Mouse (Mus musculus) MEL (cell line): ENCODE results near the gene Krtap28-13. TPM values are rescaled to one million over a fixed set of nuclear protein-coding genes. Genes with fewer than 3 reads are reported as not detected.

Experiments used
- DNase-seq: peaks from one replicate; pipeline ENCODE4 v3.0.0; 2011; ENCODE audit warnings: low read depth, low spot score
- H3K27ac ChIP-seq: 2 replicates; pipeline ENCODE4 v1.5.1; 2012; ENCODE audit warnings: low read depth, mild to moderate bottlenecking, control low read depth, low read length, moderate library complexity; ENCODE audit not compliant: control insufficient read depth
- H3K27me3 ChIP-seq, 2 experiments: fragments of 150-350 bp in 1 of 2; sonication (generic) in 1 of 2; 2 replicates each; pipeline ENCODE4 v1.6.1; 2012; ENCODE audit warnings: low read length in 2 of 2, mild to moderate bottlenecking in 2 of 2, improper control_type of control experiment in 1 of 2, moderate library complexity in 1 of 2; ENCODE audit not compliant: insufficient read depth in 2 of 2, control insufficient read depth in 1 of 2
- H3K36me3 ChIP-seq, 2 experiments: 2 replicates each; pipeline ENCODE4 v1.6.1; 2012 to 2014; ENCODE audit warnings: low read length in 2 of 2, improper control_type of control experiment in 1 of 2, inconsistent platforms in 1 of 2, mild to moderate bottlenecking in 1 of 2; ENCODE audit not compliant: insufficient read depth in 2 of 2, control insufficient read depth in 1 of 2
- H3K4me1 ChIP-seq, 2 experiments: fragments of 150-350 bp in 1 of 2; sonication (generic) in 1 of 2; 2 replicates each; pipeline ENCODE4 v1.6.1; 2012; ENCODE audit warnings: low read length in 2 of 2, improper control_type of control experiment in 1 of 2, mild to moderate bottlenecking in 1 of 2; ENCODE audit not compliant: insufficient read depth in 2 of 2, control insufficient read depth in 1 of 2
- H3K4me3 ChIP-seq, 2 experiments: fragments of 150-350 bp in 1 of 2; sonication (generic) in 1 of 2; 2 replicates each; pipeline ENCODE4 v1.5.1; 2012; ENCODE audit warnings: low read depth in 2 of 2, low read length in 2 of 2, mild to moderate bottlenecking in 2 of 2, moderate library complexity in 2 of 2, control low read depth in 1 of 2, improper control_type of control experiment in 1 of 2; ENCODE audit not compliant: control insufficient read depth in 1 of 2, insufficient read depth in 1 of 2
- H3K79me2 ChIP-seq: 2 replicates; pipeline ENCODE4 v1.6.1; 2012; ENCODE audit warnings: mild to moderate bottlenecking, low read length, moderate library complexity; ENCODE audit not compliant: control insufficient read depth, poor library complexity, insufficient read depth
- H3K9ac ChIP-seq: 2 replicates; pipeline ENCODE4 v1.6.1; 2012; ENCODE audit warnings: low read depth, mild to moderate bottlenecking, control low read depth, low read length, moderate library complexity; ENCODE audit not compliant: control insufficient read depth, poor library complexity, severe bottlenecking
- H3K9me3 ChIP-seq: fragments of 150-350 bp; sonication (generic); replicated peaks from 2 replicates; pipeline ENCODE4 v1.6.1; 2012; ENCODE audit warnings: mild to moderate bottlenecking, low read length, improper control_type of control experiment, moderate library complexity; ENCODE audit not compliant: insufficient read depth
- BHLHE40 ChIP-seq: IDR thresholded peaks from 2 replicates; pipeline ENCODE4 v1.6.1; 2012; ENCODE audit warnings: low read depth, mild to moderate bottlenecking, inconsistent platforms, low read length, improper control_type of control experiment, borderline replicate concordance
- CHD1 ChIP-seq: IDR thresholded peaks from 2 replicates; pipeline ENCODE4 v1.6.1; 2012; ENCODE audit warnings: low read depth, mild to moderate bottlenecking, inconsistent platforms, low read length, improper control_type of control experiment
- CTCF ChIP-seq, 3 experiments: IDR thresholded peaks in 2 of 3; conservative IDR thresholded peaks in 1 of 3; 2 replicates each; pipeline ENCODE4 v1.5.1; 2011 to 2012; ENCODE audit warnings: low read length in 3 of 3, low read depth in 2 of 3, mild to moderate bottlenecking in 2 of 3, improper control_type of control experiment in 1 of 3, inconsistent platforms in 1 of 3, mixed read lengths in 1 of 3, moderate library complexity in 1 of 3; ENCODE audit not compliant: control insufficient read depth in 1 of 3, insufficient read depth in 1 of 3, poor library complexity in 1 of 3, severe bottlenecking in 1 of 3
- GATA1 ChIP-seq: IDR thresholded peaks from 2 replicates; pipeline ENCODE4 v1.6.1; 2011; ENCODE audit warnings: low read depth, low read length, improper control_type of control experiment
- HCFC1 ChIP-seq: IDR thresholded peaks from 2 replicates; pipeline ENCODE4 v1.6.1; 2012; ENCODE audit warnings: low read depth, mild to moderate bottlenecking, inconsistent platforms, low read length, improper control_type of control experiment, moderate library complexity
- JUND ChIP-seq: IDR thresholded peaks from 2 replicates; pipeline ENCODE4 v1.6.1; 2011; ENCODE audit warnings: low read depth, mild to moderate bottlenecking, improper control_type of control experiment, low read length
- KAT2A ChIP-seq: conservative IDR thresholded peaks from 2 replicates; pipeline ENCODE4 v1.6.1; 2012; ENCODE audit warnings: low read depth, low read length, improper control_type of control experiment, inconsistent platforms
- MAFK ChIP-seq: IDR thresholded peaks from 2 replicates; pipeline ENCODE4 v1.6.1; 2011; ENCODE audit warnings: low read depth, mild to moderate bottlenecking, low read length, improper control_type of control experiment, borderline replicate concordance
- MAZ ChIP-seq: IDR thresholded peaks from 2 replicates; pipeline ENCODE4 v1.6.1; 2012; ENCODE audit warnings: low read depth, mild to moderate bottlenecking, inconsistent platforms, low read length, improper control_type of control experiment
- MEF2A ChIP-seq: IDR thresholded peaks from 2 replicates; pipeline ENCODE4 v1.6.1; 2014; ENCODE audit warnings: low read depth, mild to moderate bottlenecking, inconsistent platforms, low read length, improper control_type of control experiment; ENCODE audit not compliant: poor library complexity, insufficient replicate concordance, severe bottlenecking; ENCODE audit errors: extremely low read depth
- MYB ChIP-seq: IDR thresholded peaks from 2 replicates; pipeline ENCODE4 v1.6.1; 2011; ENCODE audit warnings: mild to moderate bottlenecking, low read depth, low read length, improper control_type of control experiment
- MYC ChIP-seq: IDR thresholded peaks from 2 replicates; pipeline ENCODE4 v1.6.1; 2011; ENCODE audit warnings: low read depth, mild to moderate bottlenecking, low read length, improper control_type of control experiment, moderate library complexity
- NELFE ChIP-seq: IDR thresholded peaks from 2 replicates; pipeline ENCODE4 v1.6.1; 2011; ENCODE audit warnings: low read depth, low read length, improper control_type of control experiment
- NRF1 ChIP-seq: IDR thresholded peaks from 2 replicates; pipeline ENCODE4 v1.6.1; 2014; ENCODE audit warnings: low read depth, mild to moderate bottlenecking, inconsistent platforms, low read length, improper control_type of control experiment, moderate library complexity; ENCODE audit not compliant: poor library complexity, insufficient read depth, severe bottlenecking
- POLR2AphosphoS2 ChIP-seq: IDR thresholded peaks from 2 replicates; pipeline ENCODE4 v1.6.1; 2011; ENCODE audit warnings: low read length, improper control_type of control experiment
- SIN3A ChIP-seq: IDR thresholded peaks from 2 replicates; pipeline ENCODE4 v1.6.1; 2012; ENCODE audit warnings: low read length, improper control_type of control experiment, inconsistent platforms
- SMC3 ChIP-seq: IDR thresholded peaks from 2 replicates; pipeline ENCODE4 v1.6.1; 2011; ENCODE audit warnings: low read depth, low read length, improper control_type of control experiment
- TAL1 ChIP-seq: IDR thresholded peaks from 2 replicates; pipeline ENCODE4 v1.6.1; 2012; ENCODE audit warnings: mild to moderate bottlenecking, inconsistent platforms, low read length, moderate library complexity, mixed read lengths
- TBP ChIP-seq: IDR thresholded peaks from 2 replicates; pipeline ENCODE4 v1.8.0; 2011; ENCODE audit warnings: low read depth, low read length, improper control_type of control experiment
- TCF12 ChIP-seq: IDR thresholded peaks from 2 replicates; pipeline ENCODE4 v1.6.1; 2014; ENCODE audit warnings: low read depth, mild to moderate bottlenecking, inconsistent platforms, low read length, improper control_type of control experiment, moderate library complexity
- USF1 ChIP-seq: IDR thresholded peaks from 2 replicates; pipeline ENCODE4 v1.6.1; 2014; ENCODE audit warnings: low read depth, mild to moderate bottlenecking, inconsistent platforms, low read length, improper control_type of control experiment, moderate library complexity
- USF2 ChIP-seq, 2 experiments: IDR thresholded peaks; 2 replicates each; pipeline ENCODE4 v1.6.1; 2011 to 2012; ENCODE audit warnings: improper control_type of control experiment in 2 of 2, low read length in 2 of 2, borderline replicate concordance in 1 of 2, inconsistent platforms in 1 of 2, low read depth in 1 of 2, mild to moderate bottlenecking in 1 of 2; ENCODE audit not compliant: insufficient read depth in 1 of 2
- ZMIZ1 ChIP-seq: IDR thresholded peaks from 2 replicates; pipeline ENCODE4 v1.6.1; 2012; ENCODE audit warnings: low read depth, mild to moderate bottlenecking, inconsistent platforms, low read length, improper control_type of control experiment, moderate library complexity
- ZNF384 ChIP-seq: IDR thresholded peaks from 2 replicates; pipeline ENCODE4 v1.6.1; 2012; ENCODE audit warnings: low read depth, mild to moderate bottlenecking, inconsistent platforms, low read length, improper control_type of control experiment
- polyA plus RNA-seq, 2 experiments: library from polyadenylated mRNA; stranded (reverse) in 1 of 2; unstranded in 1 of 2; fragments of >175 nt in 1 of 2; fragments of >200 nt in 1 of 2; gene quantifications; 2 replicates each; pipeline versions ENCODE4 v1.2.1 to v1.2.4; 2012; ENCODE audit warnings: low replicate concordance in 2 of 2, low read depth in 1 of 2; ENCODE audit not compliant: insufficient read length in 2 of 2, insufficient read depth in 1 of 2, missing spikeins in 1 of 2
- total RNA-seq: library from RNA; depleted of rRNA; stranded (reverse); fragments of 300-350 nt; gene quantifications from 2 replicates; pipeline ENCODE4 v1.2.3, GENCODE M21; 2012

Gene Krtap28-13
- total and polyA plus RNA-seq, 3 experiments, result not detected

DNA sequence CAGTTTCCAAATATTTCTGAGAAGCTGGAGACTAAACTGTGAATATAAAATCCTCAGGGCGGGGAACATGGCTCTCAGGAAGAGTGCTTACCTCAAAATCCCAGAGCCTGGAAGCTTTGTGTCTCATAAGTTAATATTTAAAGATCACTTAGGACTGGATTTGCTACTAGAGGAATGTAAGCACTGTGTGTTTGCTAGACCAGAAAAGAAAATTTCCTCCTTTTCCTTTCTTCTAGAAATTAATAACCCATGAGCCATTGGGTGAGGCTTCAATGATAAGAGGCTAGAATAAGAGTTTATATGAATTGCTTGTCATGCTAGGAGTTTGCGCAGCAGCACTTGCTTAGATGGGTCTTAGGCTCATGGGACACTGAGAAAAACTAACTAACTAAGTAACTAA is 24.1 kb downstream of the Krtap28-13 start:
- H3K4me1 ChIP-seq, result no peaks in the 10 kb centered on the region
- no peak overlapping the region for H3K27ac ChIP-seq
- no peak overlapping the region for H3K4me3 ChIP-seq
- H3K9ac ChIP-seq, result no peak overlapping the region
- no peaks in the 10 kb centered on the region for H3K27me3 ChIP-seq
- H3K79me2 ChIP-seq, result no peaks in the 10 kb centered on the region
- no peaks in the 10 kb centered on the region for H3K36me3 ChIP-seq
- H3K9me3 ChIP-seq, result no peaks in the 10 kb centered on the region
- DNase-seq, result no peak
- TF ChIP-seq KAT2A (no peak), MAFK (no peak), MAZ (no peak), CHD1 (no peak), HCFC1 (no peak), POLR2AphosphoS2 (no peak)
- TF ChIP-seq, all 39 proteins: peak for 0

GRCm38 (mm10) chr1:83091268-83091667 is 30.5 kb downstream of the Krtap28-13 start:
- H3K79me2 ChIP-seq, result no peaks in the 10 kb centered on the region
- H3K36me3 ChIP-seq, result no peaks in the 10 kb centered on the region
- no peak overlapping the region for H3K4me3 ChIP-seq
- no peak overlapping the region for H3K9ac ChIP-seq
- no peaks in the 10 kb centered on the region for H3K9me3 ChIP-seq
- no peak for DNase-seq
- H3K27ac ChIP-seq, result no peak overlapping the region
- TF ChIP-seq TAL1, result no peak
- TF ChIP-seq SMC3, result no peak
- no peak for TF ChIP-seq GATA1
- TF ChIP-seq USF2 (IDR thresholded peaks at IDR 0.05; ENCODE audit: borderline replicate concordance in 1 of 2, insufficient read depth in 1 of 2, low read depth in 1 of 2, low read length in 2 of 2), result no peak
- TF ChIP-seq TCF12, result no peak
- TF ChIP-seq ZMIZ1, result no peak
- no peak for TF ChIP-seq MEF2A
- no peak for TF ChIP-seq MYB
- TF ChIP-seq CTCF (IDR thresholded peaks at IDR 0.05 in 2 of 3, conservative IDR thresholded peaks at IDR 0.05 in 1 of 3; ENCODE audit: control insufficient read depth in 1 of 3, insufficient read depth in 1 of 3, low read depth in 2 of 3, low read length in 3 of 3, poor library complexity in 1 of 3, severe bottlenecking in 1 of 3), result no peak
- no peak for TF ChIP-seq BHLHE40
- no peak for TF ChIP-seq MAFK
- TF ChIP-seq SIN3A, result no peak
- TF ChIP-seq JUND, result no peak
- no peak for TF ChIP-seq NRF1
- TF ChIP-seq KAT2A, result no peak
- TF ChIP-seq TBP, result no peak
- TF ChIP-seq MYC, result no peak
- no peak for TF ChIP-seq ZNF384
- TF ChIP-seq NELFE, result no peak
- no peak for TF ChIP-seq USF1
- H3K4me1 ChIP-seq, result no peaks in the 10 kb centered on the region
- no peaks in the 10 kb centered on the region for H3K27me3 ChIP-seq
